In genomic region chr1:161035786-161036404, GRCm38 (mm10) we compare ENCODE assay signal across 8 mouse cellular contexts. TPM values are rescaled to one million over a fixed set of nuclear protein-coding genes. Genes with fewer than 3 reads are reported as not detected.
DNase-seq lines count a peak whose midpoint lies in the region; ATAC-seq and TF ChIP-seq lines count a peak whose summit lies in the region.

No protein-coding gene starts in this region.

- peak overlapping the region; percentile 97 for H3K9ac ChIP-seq in kidney, embryonic 14.5 days (ENCODE audit: low read depth, low read length)

- WGBS in kidney, embryonic 14.5 days: 0% methylated on average over 6 of the region's 6 CpGs

- H3K36me3 ChIP-seq in kidney, embryonic 14.5 days (ENCODE audit: control insufficient read depth, insufficient read depth, low read length): peaks cover 59% of the 10 kb centered on the region
- peaks cover 69% of the 10 kb centered on the region for H3K36me3 ChIP-seq in megakaryocyte, embryonic 14.5 days (replicated peaks; ENCODE audit: low read length)

- intact Hi-C loops in heart, postnatal 10 days (cut with DNase I): loop anchor here (5.0 kb wide), 1 partner anchor 36 kb away; the partner anchor contains the start of genes Cenpl and Dars2

- peak; percentile 54 for TF ChIP-seq POLR2A in embryonic fibroblast, embryonic 13.5 days (IDR thresholded peaks at IDR 0.05; ENCODE audit: low read depth, low read length)

- no peak for ATAC-seq in kidney, embryonic 14.5 days (ENCODE audit: low FRiP score, low TSS enrichment)

- H3K27ac ChIP-seq in embryonic fibroblast, embryonic 13.5 days (ENCODE audit: insufficient read depth, low read length): peak overlapping the region; percentile 91
- H3K27ac ChIP-seq in kidney, embryonic 14.5 days (ENCODE audit: low read depth, low read length): peak overlapping the region; percentile 91

- peak overlapping the region; percentile 82 for H3K4me3 ChIP-seq in embryonic fibroblast, embryonic 13.5 days (ENCODE audit: insufficient read depth, low read length)
- H3K4me3 ChIP-seq in kidney, embryonic 14.5 days (ENCODE audit: low read length): peak overlapping the region; percentile 92
- H3K4me3 ChIP-seq in megakaryocyte, embryonic 14.5 days (replicated peaks): peak overlapping the region; percentile 98

- 0 out of 2 replicates have a peak, but pooled peaks cover 4% of the 10 kb centered on the region for H3K4me1 ChIP-seq in embryonic fibroblast, embryonic 13.5 days (ENCODE audit: control insufficient read depth, insufficient read depth, low read length)
- peaks cover 2% of the 10 kb centered on the region; the same call in 1 of the 2 replicates for H3K4me1 ChIP-seq in kidney, embryonic 14.5 days (ENCODE audit: control insufficient read depth, insufficient read depth, low read length)
- peaks cover 60% of the 10 kb centered on the region for H3K4me1 ChIP-seq in megakaryocyte, embryonic 14.5 days

- peak overlapping the region; percentile 82 for H3K4me2 ChIP-seq in kidney, embryonic 14.5 days (replicated peaks; ENCODE audit: low read depth, low read length)

- H3K9me3 ChIP-seq in kidney, embryonic 14.5 days (ENCODE audit: control insufficient read depth, low read length): no peaks in the 10 kb centered on the region
- no peaks in the 10 kb centered on the region for H3K9me3 ChIP-seq in megakaryocyte, embryonic 14.5 days

- no peaks in the 10 kb centered on the region for H3K27me3 ChIP-seq in kidney, embryonic 14.5 days (ENCODE audit: control insufficient read depth, insufficient read depth, low read length)
- no peaks in the 10 kb centered on the region for H3K27me3 ChIP-seq in megakaryocyte, embryonic 14.5 days (replicated peaks)

- TF ChIP-seq CTCF in embryonic fibroblast, embryonic 13.5 days (IDR thresholded peaks at IDR 0.05; ENCODE audit: borderline replicate concordance, insufficient read depth, low read length): no peak

- DNase-seq in heart, adult 11 months: peak; percentile 85
- DNase-seq in heart, postnatal 10 days: no peak
- peak; percentile 46 for DNase-seq in MN1 (ENCODE audit: low spot score)
- DNase-seq in ovary, postnatal 14 days (ENCODE audit: low spot score): no peak
- no peak for DNase-seq in right cerebral cortex, postnatal 14 days

RNA-seq across cellular contexts. Expression of gene Zbtb37, which starts 1.2 kb away (rescaled TPM):
- 10 to 100 TPM; 14.5 to 17.7 TPM for total RNA-seq in heart, postnatal 10 days (2021)
- 9.6 and 11.2 TPM in 2 replicates for polyA plus RNA-seq in embryonic fibroblast, embryonic 13.5 days (2011; ENCODE audit: insufficient read length, low read depth, missing spikeins)
- polyA plus RNA-seq in kidney, embryonic 14.5 days (2014; fragmentation: Nextera tagmentation; extraction: Ambion mirVana): 11.0 and 13.3 TPM in 2 replicates
- polyA plus RNA-seq in megakaryocyte, embryonic 14.5 days (2012; ENCODE audit: insufficient read depth, low replicate concordance): 0.04 and 0.09 TPM in 2 replicates

RNA-seq across cellular contexts. Expression of gene Dars2, which starts 34.6 kb away (rescaled TPM):
- 10 to 100 TPM; 16.7 to 19.2 TPM for total RNA-seq in heart, postnatal 10 days (2021)
- 16.8 and 22.8 TPM in 2 replicates for polyA plus RNA-seq in embryonic fibroblast, embryonic 13.5 days (2011; ENCODE audit: insufficient read length, low read depth, missing spikeins)
- polyA plus RNA-seq in kidney, embryonic 14.5 days (2014; fragmentation: Nextera tagmentation; extraction: Ambion mirVana): 26.6 and 45.4 TPM in 2 replicates
- polyA plus RNA-seq in megakaryocyte, embryonic 14.5 days (2012; ENCODE audit: insufficient read depth, low replicate concordance): 0.46 TPM in 1 of 2 replicates, not detected in the other

RNA-seq across cellular contexts. Expression of gene Cenpl, which starts 34.6 kb away (rescaled TPM):
- total RNA-seq in heart, postnatal 10 days (2021): 1 to 10 TPM; 3.7 to 4.2 TPM
- 7.2 and 11.3 TPM in 2 replicates for polyA plus RNA-seq in embryonic fibroblast, embryonic 13.5 days (2011; ENCODE audit: insufficient read length, low read depth, missing spikeins)
- 32.7 and 36.2 TPM in 2 replicates for polyA plus RNA-seq in kidney, embryonic 14.5 days (2014; fragmentation: Nextera tagmentation; extraction: Ambion mirVana)
- 1.2 and 3.9 TPM in 2 replicates for polyA plus RNA-seq in megakaryocyte, embryonic 14.5 days (2012; ENCODE audit: insufficient read depth, low replicate concordance)

RNA-seq across cellular contexts. Expression of gene Serpinc1, which starts 57.5 kb away (rescaled TPM):
- total RNA-seq in heart, postnatal 10 days (2021): under 1 TPM; 0.17 to 0.57 TPM
- 0.55 and 0.70 TPM in 2 replicates for polyA plus RNA-seq in embryonic fibroblast, embryonic 13.5 days (2011; ENCODE audit: insufficient read length, low read depth, missing spikeins)
- polyA plus RNA-seq in kidney, embryonic 14.5 days (2014; fragmentation: Nextera tagmentation; extraction: Ambion mirVana): 1.9 and 2.2 TPM in 2 replicates
- polyA plus RNA-seq in megakaryocyte, embryonic 14.5 days (2012; ENCODE audit: insufficient read depth, low replicate concordance): 0.54 and 2.0 TPM in 2 replicates

Comparison
In these comparisons a context has a peak if more than half of its experiments do, and no peak if none do; other contexts are left out.
1. DNase-seq: peak in heart, adult 11 months (single experiment) and MN1 (single experiment); none in heart, postnatal 10 days (0 of 2), ovary, postnatal 14 days (single experiment) and right cerebral cortex, postnatal 14 days (single experiment).
2. Peak in every context shown above with its lines, with median percentiles within 50 percentile points of each other: H3K4me3 ChIP-seq.